Mouse (Mus musculus): ENCODE measurements at regions not wholly inside any gene's neighbourhood (a gene's known extent, or its start where the extent isn't known, plus 50 kb on each side); places are given as distances from the start of the nearest gene placed in this dataset.

DNA sequence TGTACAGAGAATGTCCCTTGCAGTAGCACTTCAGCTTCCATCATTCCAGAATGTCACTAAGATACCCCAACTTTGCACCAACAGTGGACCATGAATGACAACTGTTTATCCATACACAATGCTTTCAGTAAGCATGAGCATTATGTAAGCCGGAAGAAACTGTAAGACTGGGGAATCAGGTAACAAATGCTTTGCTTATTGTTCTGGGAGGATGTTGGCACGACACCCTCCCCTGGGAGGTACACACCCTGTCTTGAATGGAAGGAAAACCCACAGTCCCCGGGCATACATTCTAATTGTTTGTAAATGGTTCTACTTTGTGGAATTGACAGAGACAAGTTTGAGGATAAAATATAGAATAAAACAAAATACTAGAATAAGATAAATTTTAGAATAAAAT, 69.0 kb upstream of the Basp1 start:
- TF ChIP-seq POLR2A (IDR thresholded peaks at IDR 0.05; ENCODE audit: borderline replicate concordance, low read depth, low read length), result no peak
- TF ChIP-seq CTCF (IDR thresholded peaks at IDR 0.05; ENCODE audit: low read depth, low read length), result no peak

Measured in bone marrow macrophage, adult 2 months (primary cell).